Mouse (Mus musculus): ENCODE measurements around the gene Acp7.

DNA sequence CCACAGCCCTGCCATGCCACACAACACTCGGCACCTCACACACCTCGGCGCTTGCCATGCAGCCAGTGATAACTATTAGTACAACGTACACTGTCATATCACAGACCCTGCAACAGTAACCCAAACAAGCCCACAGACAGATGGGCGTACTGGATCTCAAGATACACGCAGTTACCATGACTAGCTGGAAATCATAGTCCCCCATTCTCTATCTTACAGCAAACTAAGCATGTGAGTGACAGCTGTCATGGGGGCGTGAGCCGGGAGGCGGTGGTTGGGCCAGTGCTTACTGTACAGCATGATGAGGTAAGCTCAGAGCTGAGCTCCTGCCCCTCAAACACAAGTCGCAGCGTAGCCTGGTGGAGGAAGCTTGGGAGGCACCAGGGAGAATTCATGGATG lies 55.5 kb downstream of the Acp7 start:
- TF ChIP-seq CTCF (IDR thresholded peaks at IDR 0.05; ENCODE audit: borderline replicate concordance, insufficient read depth, low read length) (no peak), POLR2A (IDR thresholded peaks at IDR 0.05; ENCODE audit: low read depth, low read length) (no peak)
